Mouse (Mus musculus) embryo, embryonic 11 days (tissue): ENCODE measurements around the gene Qk.

Experiments
- DNase-seq: peaks from one replicate; pipeline ENCODE4 v3.0.0-alpha.2; 2015

Gene Qk

DNA sequence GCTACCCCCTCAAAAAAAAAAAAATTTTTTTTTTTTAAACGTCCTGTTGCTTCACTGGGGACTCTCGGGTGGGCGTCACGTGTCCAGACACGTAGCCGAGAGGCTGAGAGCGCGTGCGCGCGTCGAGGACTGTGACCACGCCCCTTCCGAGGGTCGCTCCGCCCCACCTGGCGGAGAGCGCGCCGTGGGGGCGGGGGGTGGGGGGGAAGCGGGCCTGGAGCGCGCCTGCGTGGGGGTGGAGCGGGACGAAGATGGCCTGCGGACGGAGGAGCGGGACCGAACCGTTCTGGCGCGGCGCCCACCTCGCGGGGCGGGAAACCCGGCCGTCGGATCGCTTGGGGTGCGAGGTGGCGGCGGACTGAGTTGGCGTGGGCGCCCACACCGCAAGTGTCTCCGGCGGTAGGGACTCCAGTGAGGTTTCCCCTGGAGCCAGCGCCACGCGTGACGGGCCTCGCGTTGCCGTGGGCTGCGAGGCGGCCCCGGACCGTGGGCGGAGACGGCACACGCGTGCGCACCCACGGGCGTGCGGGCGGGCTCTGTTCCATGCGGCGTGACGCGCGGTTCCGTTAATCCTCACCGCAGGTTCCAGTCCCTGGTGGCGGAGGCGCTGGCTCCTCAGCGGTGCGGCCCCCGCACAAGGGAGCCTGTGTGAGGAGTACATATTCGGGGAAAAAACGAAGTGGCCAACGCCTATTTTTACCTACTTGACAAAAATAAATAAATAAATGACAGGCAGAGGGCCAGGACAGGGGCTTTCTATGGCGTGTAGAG lies at the start of gene Qk:
TSS of gene Qk (minus strand) at position 170 of the 771 bp plus-strand sequence.
- DNase-seq: peak; percentile 97

DNA sequence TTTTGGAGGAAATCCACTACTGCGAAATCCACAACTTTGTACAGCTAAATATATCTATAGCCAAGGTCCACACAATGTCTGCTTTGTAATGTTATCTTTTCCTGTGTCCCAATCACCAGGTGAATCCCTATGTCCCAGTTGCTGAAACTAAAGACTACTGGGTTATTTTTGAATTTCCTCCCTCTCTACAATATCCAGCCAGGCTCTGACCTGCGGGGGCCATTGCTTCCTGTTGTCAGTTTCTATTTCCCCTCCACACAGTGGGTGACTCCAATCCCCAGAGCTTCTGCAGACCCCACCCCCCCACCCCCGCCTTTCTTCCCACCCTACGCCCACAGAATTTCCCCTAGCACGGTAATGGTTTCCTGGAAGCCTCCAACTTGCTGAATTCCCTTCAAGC lies 47.4 kb upstream of the Qk start:
- no peak for DNase-seq

GRCm38 (mm10) chr17:10366577-10366976 lies 46.9 kb upstream of the Qk start:
- no peak for DNase-seq

DNA sequence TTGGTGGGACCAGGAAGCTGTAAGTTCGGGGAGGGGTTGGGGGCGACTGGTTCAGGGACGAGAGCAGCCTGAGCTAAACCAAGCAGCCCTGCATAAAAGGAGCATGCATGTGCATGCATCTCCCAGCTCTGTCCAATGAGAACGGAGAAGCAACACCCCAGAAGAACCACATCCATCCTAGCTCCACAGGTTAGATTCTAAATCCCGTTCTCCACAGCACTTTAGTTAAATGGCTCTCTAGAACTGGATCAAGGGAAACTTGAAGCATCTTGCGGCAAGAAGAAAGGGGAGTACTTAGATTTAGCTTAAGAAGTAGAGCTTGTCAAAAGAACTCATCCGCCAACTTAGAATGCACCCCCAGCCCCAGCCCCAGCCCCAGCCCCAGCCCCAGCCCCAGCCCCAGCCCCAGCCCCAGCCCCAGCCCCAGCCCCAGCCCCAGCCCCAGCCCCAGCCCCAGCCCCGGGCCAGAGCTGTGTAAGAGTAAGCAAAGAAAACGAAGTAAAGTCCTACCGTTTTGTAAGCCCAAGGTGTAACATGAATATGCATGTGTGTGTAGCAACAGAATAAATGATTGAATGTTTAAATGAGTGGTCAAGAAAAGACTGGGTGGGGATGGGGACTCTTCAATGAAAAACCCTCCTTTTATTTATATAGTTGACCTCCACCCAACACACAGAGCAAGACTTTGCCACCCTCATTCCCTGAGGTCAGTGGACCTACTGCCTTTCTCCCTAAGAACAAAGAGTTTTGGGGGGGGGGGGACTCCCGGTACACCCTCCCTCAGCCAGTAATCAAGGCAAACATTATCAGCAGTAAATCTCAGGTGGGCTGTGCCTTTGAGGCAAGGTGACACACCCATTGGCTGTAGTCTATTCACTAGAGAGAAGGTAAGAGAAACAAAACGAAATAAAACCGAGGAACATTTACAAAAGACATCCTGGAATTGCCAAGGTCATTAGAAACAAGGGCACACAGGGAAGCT lies 46.1 kb upstream of the Qk start:
- no peak for DNase-seq

DNA sequence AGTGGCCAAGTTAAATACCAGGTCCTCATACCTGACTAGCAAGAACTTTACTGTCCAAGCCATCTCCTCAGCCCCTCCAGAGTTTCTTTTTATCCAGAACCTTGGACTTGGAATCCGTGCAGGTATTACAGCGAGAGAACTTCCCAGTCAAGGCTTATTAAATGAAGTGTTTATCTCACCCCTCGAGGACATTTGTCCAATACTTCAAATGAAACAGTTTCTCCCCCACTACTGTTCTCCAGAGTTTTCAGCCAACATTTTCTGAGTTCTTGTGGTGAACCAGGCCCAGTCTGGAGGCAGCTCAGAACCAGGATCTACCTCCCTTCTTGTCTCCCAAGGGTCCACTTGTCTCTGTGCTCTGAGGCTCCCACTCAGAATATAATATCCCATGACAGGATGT lies 43.5 kb upstream of the Qk start:
- DNase-seq: no peak

- DNase-seq: no peak
Observed at GRCm38 (mm10) chr17:10361882-10362291, 42.2 kb upstream of the Qk start.

- DNase-seq: no peak
Observed at GRCm38 (mm10) chr17:10360738-10361137, 41.1 kb upstream of the Qk start.

DNA sequence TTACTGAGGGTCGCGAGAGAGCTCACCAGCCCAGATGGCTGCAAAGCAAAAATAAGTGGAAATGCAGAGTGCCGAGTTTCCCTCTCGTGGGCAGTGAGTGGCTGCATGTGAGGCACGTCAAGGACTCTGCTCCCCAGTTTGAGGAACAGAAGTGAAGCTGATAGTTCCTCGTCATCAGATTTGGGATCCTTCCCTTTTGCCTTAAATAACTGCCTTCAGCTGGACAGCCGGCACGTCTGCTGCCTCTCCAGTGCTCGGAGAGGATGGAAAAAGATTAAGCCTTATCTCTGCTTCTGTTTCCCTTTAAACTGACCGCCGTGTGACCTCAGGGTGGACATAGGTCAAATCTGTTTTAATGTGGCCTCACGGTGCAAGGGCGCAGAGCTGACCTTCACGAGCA lies 39.8 kb upstream of the Qk start:
- no peak for DNase-seq

DNA sequence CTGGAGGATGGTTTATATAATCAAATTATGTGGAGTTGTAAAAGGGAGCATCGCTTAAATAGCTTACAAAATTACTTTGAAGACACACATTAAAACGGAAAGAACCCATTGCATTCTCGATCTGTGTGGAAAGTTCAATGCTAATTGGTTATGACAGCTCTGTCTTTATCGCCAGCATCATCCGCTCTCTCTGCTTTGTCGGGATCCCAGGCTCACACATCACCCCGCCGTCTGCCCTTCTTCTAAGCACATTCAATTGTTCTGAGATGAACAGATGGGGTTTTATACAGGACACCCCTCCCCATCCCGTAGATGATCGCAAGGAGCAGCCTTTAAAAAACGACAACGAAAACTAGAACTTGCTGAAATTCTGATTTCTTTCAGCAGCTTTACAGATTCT lies 37.7 kb upstream of the Qk start:
- no peak for DNase-seq

DNA sequence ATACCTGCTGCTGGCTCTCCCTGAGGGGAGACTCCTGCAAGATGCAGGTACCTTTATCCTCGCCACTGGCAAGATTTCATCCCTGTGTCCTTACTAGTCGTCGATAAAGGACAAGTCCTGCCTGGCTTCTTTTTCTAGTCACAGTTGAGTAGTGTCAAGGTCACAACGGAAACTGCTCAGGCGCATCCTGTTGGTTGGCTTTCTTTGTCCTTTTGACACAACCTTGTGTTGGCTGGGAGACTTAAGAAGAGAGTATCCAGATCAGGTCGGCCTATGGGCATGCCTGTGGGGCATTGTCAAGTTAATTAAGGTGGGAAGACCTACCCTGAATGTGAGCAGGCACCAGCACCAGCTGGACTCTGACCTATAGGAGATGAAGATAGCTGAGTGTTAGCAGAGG lies 36.6 kb upstream of the Qk start:
- no peak for DNase-seq

DNA sequence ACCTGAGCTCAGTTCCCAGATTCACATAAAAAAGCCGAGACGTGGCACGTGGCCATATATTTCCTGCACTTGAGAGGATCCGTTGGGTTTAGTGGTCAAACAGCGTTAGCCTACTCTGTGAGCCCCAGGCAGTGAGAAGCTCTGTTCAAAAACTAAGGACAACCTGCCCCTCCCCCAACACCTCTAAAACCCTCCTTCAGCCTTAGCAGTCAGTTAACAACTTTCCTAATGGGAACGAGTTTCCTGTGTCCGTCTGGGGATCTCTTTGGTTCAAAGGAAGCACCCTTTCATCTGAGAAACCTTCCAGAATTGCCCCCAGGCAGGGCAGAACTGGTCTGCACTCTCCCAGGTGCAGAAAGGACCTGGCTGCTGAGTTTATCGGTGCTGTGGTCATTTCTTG lies 36.1 kb upstream of the Qk start:
- peak; percentile 42 for DNase-seq

GRCm38 (mm10) chr17:10338286-10338685 lies 18.6 kb upstream of the Qk start:
- no peak for DNase-seq

- DNase-seq: no peak
Observed at GRCm38 (mm10) chr17:10336558-10336957, 16.9 kb upstream of the Qk start.

DNA sequence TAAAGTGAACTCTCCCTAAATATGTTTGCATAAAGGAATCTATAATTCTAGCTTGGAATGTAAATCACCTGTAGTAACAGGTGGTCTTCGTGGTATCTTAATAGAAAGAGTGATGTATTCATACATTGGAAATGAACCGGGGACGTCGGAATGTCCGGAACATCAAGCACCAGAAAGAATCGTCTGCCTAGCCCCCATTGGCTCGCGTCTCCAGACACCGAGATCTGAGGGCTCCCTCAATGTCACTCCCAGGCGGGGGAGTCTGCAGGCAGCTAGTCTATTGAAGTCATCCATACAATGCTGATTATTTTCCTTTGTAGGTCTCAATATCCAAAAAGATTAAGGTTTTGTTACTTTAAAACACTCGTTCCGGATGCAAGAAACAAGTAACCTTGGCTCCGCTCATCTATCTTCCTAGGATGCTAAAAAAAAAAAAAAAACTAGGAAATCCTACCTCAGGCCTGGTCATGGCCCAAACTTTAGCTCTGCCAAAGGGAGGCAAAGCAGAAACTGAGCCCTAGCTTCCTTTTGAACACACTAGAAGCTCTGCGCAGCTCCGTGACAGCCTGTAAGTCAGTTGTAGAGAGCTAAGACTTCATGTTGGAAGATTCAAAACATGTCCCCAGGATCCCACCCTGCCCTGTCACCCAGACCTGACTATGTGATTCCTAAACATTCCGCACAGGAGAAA lies 16.3 kb upstream of the Qk start:
- peak; percentile 81 for DNase-seq

DNA sequence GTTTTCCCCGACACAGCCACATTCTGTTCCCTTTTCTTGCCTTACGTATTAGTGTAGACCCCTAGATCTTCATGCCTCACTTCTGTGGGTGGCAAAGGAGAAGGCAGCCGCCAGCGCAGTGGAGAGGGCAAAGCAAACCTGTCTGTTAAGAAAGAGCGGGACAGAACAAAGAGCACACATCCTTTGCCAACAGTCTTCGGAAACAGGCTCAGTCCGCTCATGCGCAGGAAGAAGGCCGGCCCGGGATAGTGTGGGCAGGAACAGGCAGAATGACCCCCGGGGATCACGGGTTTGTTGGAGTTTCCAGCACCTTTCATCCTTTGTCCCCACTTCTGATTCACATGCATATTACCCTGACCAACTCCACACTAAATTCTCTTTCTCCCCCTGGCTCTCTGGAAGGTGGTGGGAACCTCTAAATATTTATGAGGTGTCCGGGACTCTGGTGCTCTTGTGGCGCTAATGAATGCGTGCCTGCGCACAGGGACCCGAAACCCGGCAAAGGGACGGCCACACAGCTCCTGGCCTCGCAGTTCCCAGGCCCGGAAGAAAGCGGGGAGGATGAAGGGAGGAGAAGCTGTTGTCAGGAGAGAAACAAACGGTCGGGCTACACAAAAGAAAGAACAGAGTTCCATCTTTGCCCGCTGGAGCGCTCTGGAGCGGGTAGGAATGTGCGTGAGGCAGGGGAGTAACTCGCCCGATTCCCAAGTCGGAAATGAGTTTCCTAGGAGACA lies 15.5 kb upstream of the Qk start:
- peak; percentile 93 for DNase-seq

DNA sequence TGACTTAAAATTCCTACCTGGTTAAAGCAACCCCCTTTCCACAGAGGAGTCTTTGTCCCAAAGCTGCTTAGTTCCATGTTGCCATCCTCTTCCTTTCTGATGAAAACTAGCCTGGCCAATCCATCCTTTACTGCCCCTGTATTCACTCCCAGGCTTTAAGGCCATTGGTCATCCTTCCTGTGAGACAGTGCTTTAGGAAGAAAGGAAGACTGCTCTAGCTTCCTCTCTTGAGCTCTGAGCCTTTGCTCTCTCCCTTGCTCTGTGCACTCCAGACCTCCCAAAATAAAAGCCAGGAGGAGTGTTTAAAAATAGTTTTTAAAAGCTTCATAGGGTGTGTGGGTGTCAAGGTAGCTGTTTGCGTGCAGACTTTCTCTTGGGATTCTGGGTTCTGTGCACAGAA lies 14.8 kb upstream of the Qk start:
- peak; percentile 51 for DNase-seq

DNA sequence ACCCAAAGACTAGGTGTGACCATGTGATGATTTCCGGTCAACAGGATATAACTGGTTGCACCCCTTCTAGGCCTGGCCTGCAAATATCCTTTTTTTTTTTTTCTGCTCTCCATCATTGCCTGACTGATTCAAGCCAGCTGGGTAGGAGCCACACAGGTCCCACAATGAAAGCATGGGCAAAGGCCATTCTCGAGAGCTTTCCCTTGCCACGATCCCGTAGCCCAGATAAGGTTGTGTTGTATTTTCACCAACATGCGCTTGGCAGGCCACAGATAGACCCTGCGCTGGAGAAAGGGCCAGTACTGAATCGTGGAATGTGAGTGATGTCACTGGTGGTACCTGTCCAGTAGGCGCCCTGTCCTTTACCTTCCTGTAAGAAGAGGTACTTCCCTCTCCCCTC lies 13.7 kb upstream of the Qk start:
- DNase-seq: no peak

DNA sequence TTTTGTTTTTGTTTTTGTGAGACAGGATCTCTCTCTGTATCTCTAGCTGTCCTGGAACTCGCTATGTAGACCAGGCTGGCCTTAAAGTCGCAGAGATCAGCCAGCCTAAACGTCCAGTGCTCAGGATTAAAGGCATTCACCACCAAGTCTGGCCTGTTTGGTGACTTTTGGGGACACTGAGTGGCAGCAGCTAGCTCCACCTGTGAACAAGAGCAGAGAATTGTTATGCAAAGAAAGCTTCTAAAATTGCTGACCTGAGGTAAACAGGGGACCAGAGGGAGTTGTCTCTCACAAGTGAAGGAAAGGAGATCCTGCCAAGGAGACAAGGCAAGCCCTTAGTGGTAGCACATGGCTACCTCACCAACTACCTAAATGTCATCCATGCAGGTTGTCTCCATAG lies 12.5 kb upstream of the Qk start:
- DNase-seq: no peak

- DNase-seq: no peak
Observed at GRCm38 (mm10) chr17:10329461-10329860, 9.8 kb upstream of the Qk start.

GRCm38 (mm10) chr17:10328544-10329100 lies 9.0 kb upstream of the Qk start:
- no peak for DNase-seq

DNA sequence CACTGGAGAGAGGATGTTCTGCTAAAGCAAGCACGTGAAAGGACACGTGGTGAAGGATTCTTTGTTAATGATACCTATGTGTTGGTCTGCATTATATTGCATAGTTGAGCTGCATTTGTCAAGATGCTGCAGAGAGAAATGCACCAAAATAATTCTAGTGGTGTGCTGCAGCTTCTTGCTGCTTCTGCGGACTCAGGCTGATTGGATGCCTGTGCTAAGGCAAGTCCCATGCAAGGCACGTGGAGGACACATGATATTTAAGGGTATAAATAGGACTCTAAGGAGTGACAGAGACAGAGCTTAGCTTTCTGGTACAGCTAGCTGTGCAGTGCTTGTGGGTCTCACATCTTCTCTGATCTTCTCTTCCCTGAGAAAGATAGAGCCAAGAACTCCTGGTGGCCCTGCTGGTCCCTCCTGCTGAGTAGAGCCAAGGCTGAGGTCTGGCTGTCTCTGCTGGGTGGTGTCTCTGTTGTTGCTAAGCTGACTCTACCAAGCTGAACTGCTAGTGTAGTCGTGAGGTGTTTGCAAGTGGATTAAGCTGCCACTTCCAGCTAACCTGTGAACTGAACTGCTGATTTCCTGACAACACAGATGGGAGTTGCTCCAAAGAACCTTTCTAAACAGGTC lies 8.0 kb upstream of the Qk start:
- DNase-seq: no peak

- no peak for DNase-seq
Observed at GRCm38 (mm10) chr17:10326596-10327045, 7.0 kb upstream of the Qk start.
